Mouse (Mus musculus): ENCODE measurements around the gene Polr2f. TPM values are rescaled to one million over a fixed set of nuclear protein-coding genes. Genes with fewer than 3 reads are reported as not detected.
A peak's percentile ranks its signal among the peaks of the same experiment; 100 is the strongest.

Gene Polr2f
- polyA plus RNA-seq (2014; fragmentation: Nextera tagmentation; extraction: Ambion mirVana) = 271 and 299 TPM in 2 replicates

- peak within 1 kb of the TSS; percentile 6 to 44; a peak in 2 of 4 replicates for H3K27ac ChIP-seq (replicated peaks in 1 of 2; ENCODE audit: control insufficient read depth in 1 of 2, insufficient read depth in 1 of 2, low read depth in 2 of 2, low read length in 2 of 2)
- under 1% methylated on average over 57 of the region's 57 CpGs for WGBS
These were observed at the start of gene Polr2f, which contains the start of gene 1700088E04Rik for GRCm38 (mm10) chr15:79140866-79141565. Gene Polr2f (plus strand): TSS chr15:79141009. Gene 1700088E04Rik (minus strand): TSS chr15:79141253.

GRCm38 (mm10) chr15:79092284-79092683, 48.5 kb upstream of the Polr2f start:
- Histone ChIP-seq H3K4me3 (ENCODE audit: control insufficient read depth in 1 of 2, insufficient read depth in 1 of 2, low read depth in 1 of 2, low read length in 2 of 2) (no peak overlapping the region), H3K4me2 (ENCODE audit: low read length) (no peak overlapping the region), H3K27ac (replicated peaks in 1 of 2; ENCODE audit: control insufficient read depth in 1 of 2, insufficient read depth in 1 of 2, low read depth in 2 of 2, low read length in 2 of 2) (no peak overlapping the region), H3K36me3 (ENCODE audit: control insufficient read depth, insufficient read depth, low read length) (peaks cover 88% of the 10 kb centered on the region), H3K4me1 (ENCODE audit: control insufficient read depth in 2 of 2, insufficient read depth in 2 of 2, low read length in 2 of 2) (peaks cover 8 to 21% of the 10 kb centered on the region in 2 experiments), H3K9me3 (ENCODE audit: control insufficient read depth, low read length) (no peaks in the 10 kb centered on the region), H3K9ac (ENCODE audit: low read length) (no peak overlapping the region), H3K27me3 (ENCODE audit: control insufficient read depth, insufficient read depth, low read length) (no peaks in the 10 kb centered on the region)
- no peak for ATAC-seq (ENCODE audit: insufficient number of reproducible peaks, insufficient read depth, low FRiP score, low read depth)
- WGBS = 87% methylated on average over 6 of the region's 6 CpGs

More at GRCm38 (mm10) chr15:79140866-79141565, at the start of gene Polr2f, which contains the start of gene 1700088E04Rik:
- peak; percentile 57 for ATAC-seq (ENCODE audit: insufficient number of reproducible peaks, insufficient read depth, low FRiP score, low read depth)
- Histone ChIP-seq H3K36me3 (ENCODE audit: control insufficient read depth, insufficient read depth, low read length) (peaks cover 19% of the 10 kb centered on the region), H3K9ac (ENCODE audit: low read length) (peak within 1 kb of the TSS; percentile 88), H3K4me1 (ENCODE audit: control insufficient read depth in 2 of 2, insufficient read depth in 2 of 2, low read length in 2 of 2) (peaks cover 2 to 21% of the 10 kb centered on the region in 2 experiments; a peak in 3 of 4 replicates), H3K27me3 (ENCODE audit: control insufficient read depth, insufficient read depth, low read length) (no peaks in the 10 kb centered on the region), H3K4me2 (ENCODE audit: low read length) (peak within 1 kb of the TSS; percentile 97), H3K9me3 (ENCODE audit: control insufficient read depth, low read length) (no peaks in the 10 kb centered on the region), H3K4me3 (ENCODE audit: control insufficient read depth in 1 of 2, insufficient read depth in 1 of 2, low read depth in 1 of 2, low read length in 2 of 2) (peak within 1 kb of the TSS; percentile 82 to 96)

- Histone ChIP-seq H3K4me1 (ENCODE audit: control insufficient read depth in 2 of 2, insufficient read depth in 2 of 2, low read length in 2 of 2) (peaks cover 18 to 31% of the 10 kb centered on the region in 2 experiments), H3K27me3 (ENCODE audit: control insufficient read depth, insufficient read depth, low read length) (no peaks in the 10 kb centered on the region), H3K4me2 (ENCODE audit: low read length) (no peak overlapping the region), H3K27ac (replicated peaks in 1 of 2; ENCODE audit: control insufficient read depth in 1 of 2, insufficient read depth in 1 of 2, low read depth in 2 of 2, low read length in 2 of 2) (no peak overlapping the region), H3K9me3 (ENCODE audit: control insufficient read depth, low read length) (no peaks in the 10 kb centered on the region), H3K36me3 (ENCODE audit: control insufficient read depth, insufficient read depth, low read length) (peaks cover 78% of the 10 kb centered on the region), H3K9ac (ENCODE audit: low read length) (no peak overlapping the region), H3K4me3 (ENCODE audit: control insufficient read depth in 1 of 2, insufficient read depth in 1 of 2, low read depth in 1 of 2, low read length in 2 of 2) (no peak overlapping the region)
- no peak for ATAC-seq (ENCODE audit: insufficient number of reproducible peaks, insufficient read depth, low FRiP score, low read depth)
- 48% methylated on average over 7 of the region's 7 CpGs for WGBS
These were observed 47.5 kb upstream of the Polr2f start for GRCm38 (mm10) chr15:79093083-79093839.

- Histone ChIP-seq H3K36me3 (ENCODE audit: control insufficient read depth, insufficient read depth, low read length) (peaks cover 56% of the 10 kb centered on the region), H3K4me2 (ENCODE audit: low read length) (no peak overlapping the region), H3K27me3 (ENCODE audit: control insufficient read depth, insufficient read depth, low read length) (no peaks in the 10 kb centered on the region), H3K4me3 (ENCODE audit: control insufficient read depth in 1 of 2, insufficient read depth in 1 of 2, low read depth in 1 of 2, low read length in 2 of 2) (no peak overlapping the region), H3K27ac (replicated peaks in 1 of 2; ENCODE audit: control insufficient read depth in 1 of 2, insufficient read depth in 1 of 2, low read depth in 2 of 2, low read length in 2 of 2) (no peak overlapping the region), H3K9me3 (ENCODE audit: control insufficient read depth, low read length) (no peaks in the 10 kb centered on the region), H3K9ac (ENCODE audit: low read length) (no peak overlapping the region), H3K4me1 (ENCODE audit: control insufficient read depth in 2 of 2, insufficient read depth in 2 of 2, low read length in 2 of 2) (peaks cover 37 to 53% of the 10 kb centered on the region in 2 experiments)
- ATAC-seq (ENCODE audit: insufficient number of reproducible peaks, insufficient read depth, low FRiP score, low read depth) = no peak
- WGBS = 87% methylated on average over 5 of the region's 5 CpGs
These were observed 45.3 kb upstream of the Polr2f start for GRCm38 (mm10) chr15:79095483-79095882.

GRCm38 (mm10) chr15:79096556-79096955, 44.3 kb upstream of the Polr2f start:
- Histone ChIP-seq H3K4me1 (ENCODE audit: control insufficient read depth in 2 of 2, insufficient read depth in 2 of 2, low read length in 2 of 2) (peaks cover 47 to 64% of the 10 kb centered on the region in 2 experiments), H3K4me2 (ENCODE audit: low read length) (no peak overlapping the region), H3K27me3 (ENCODE audit: control insufficient read depth, insufficient read depth, low read length) (no peaks in the 10 kb centered on the region), H3K36me3 (ENCODE audit: control insufficient read depth, insufficient read depth, low read length) (peaks cover 45% of the 10 kb centered on the region), H3K9me3 (ENCODE audit: control insufficient read depth, low read length) (no peaks in the 10 kb centered on the region), H3K27ac (replicated peaks in 1 of 2; ENCODE audit: control insufficient read depth in 1 of 2, insufficient read depth in 1 of 2, low read depth in 2 of 2, low read length in 2 of 2) (peak overlapping the region; percentile 58 to 99), H3K9ac (ENCODE audit: low read length) (peak overlapping the region; percentile 62), H3K4me3 (ENCODE audit: control insufficient read depth in 1 of 2, insufficient read depth in 1 of 2, low read depth in 1 of 2, low read length in 2 of 2) (no peak overlapping the region)
- 43% methylated on average over 3 of the region's 3 CpGs for WGBS
- no peak for ATAC-seq (ENCODE audit: insufficient number of reproducible peaks, insufficient read depth, low FRiP score, low read depth)

- H3K4me1 ChIP-seq (ENCODE audit: control insufficient read depth in 2 of 2, insufficient read depth in 2 of 2, low read length in 2 of 2) = peaks cover 52 to 70% of the 10 kb centered on the region in 2 experiments
- peak overlapping the region; percentile 62 for H3K9ac ChIP-seq (ENCODE audit: low read length)
- peaks cover 40% of the 10 kb centered on the region for H3K36me3 ChIP-seq (ENCODE audit: control insufficient read depth, insufficient read depth, low read length)
- peak overlapping the region; percentile 45 for H3K4me2 ChIP-seq (ENCODE audit: low read length)
- no peaks in the 10 kb centered on the region for H3K9me3 ChIP-seq (ENCODE audit: control insufficient read depth, low read length)
- no peaks in the 10 kb centered on the region for H3K27me3 ChIP-seq (ENCODE audit: control insufficient read depth, insufficient read depth, low read length)
- H3K4me3 ChIP-seq (ENCODE audit: control insufficient read depth in 1 of 2, insufficient read depth in 1 of 2, low read depth in 1 of 2, low read length in 2 of 2) = no peak overlapping the region
- no peak for ATAC-seq (ENCODE audit: insufficient number of reproducible peaks, insufficient read depth, low FRiP score, low read depth)
- 5% methylated on average over 2 of the region's 2 CpGs for WGBS
- peak overlapping the region; percentile 96 to 99 for H3K27ac ChIP-seq (replicated peaks in 1 of 2; ENCODE audit: control insufficient read depth in 1 of 2, insufficient read depth in 1 of 2, low read depth in 2 of 2, low read length in 2 of 2)
These were observed 43.7 kb upstream of the Polr2f start for GRCm38 (mm10) chr15:79097135-79097534.

GRCm38 (mm10) chr15:79097611-79098025, 43.2 kb upstream of the Polr2f start:
- 6% methylated on average over 6 of the region's 6 CpGs for WGBS
- peaks cover 54 to 74% of the 10 kb centered on the region in 2 experiments for H3K4me1 ChIP-seq (ENCODE audit: control insufficient read depth in 2 of 2, insufficient read depth in 2 of 2, low read length in 2 of 2)
- no peak overlapping the region for H3K4me3 ChIP-seq (ENCODE audit: control insufficient read depth in 1 of 2, insufficient read depth in 1 of 2, low read depth in 1 of 2, low read length in 2 of 2)
- H3K9ac ChIP-seq (ENCODE audit: low read length) = peak overlapping the region; percentile 65
- H3K4me2 ChIP-seq (ENCODE audit: low read length) = peak overlapping the region; percentile 45
- no peaks in the 10 kb centered on the region for H3K9me3 ChIP-seq (ENCODE audit: control insufficient read depth, low read length)
- H3K27me3 ChIP-seq (ENCODE audit: control insufficient read depth, insufficient read depth, low read length) = no peaks in the 10 kb centered on the region
- H3K36me3 ChIP-seq (ENCODE audit: control insufficient read depth, insufficient read depth, low read length) = peaks cover 35% of the 10 kb centered on the region
- ATAC-seq (ENCODE audit: insufficient number of reproducible peaks, insufficient read depth, low FRiP score, low read depth) = peak; percentile 88
- H3K27ac ChIP-seq (replicated peaks in 1 of 2; ENCODE audit: control insufficient read depth in 1 of 2, insufficient read depth in 1 of 2, low read depth in 2 of 2, low read length in 2 of 2) = peak overlapping the region; percentile 96 to 99

Measured in heart, embryonic 14.5 days (tissue).